Mouse (Mus musculus): ENCODE measurements around the gene Sirt1.
"Not testable (repeated sequence)": the region's sequence is repeated elsewhere in the genome, so short reads cannot be mapped to it uniquely, and the experiment has no call there.

Sirt1 gene

DNA sequence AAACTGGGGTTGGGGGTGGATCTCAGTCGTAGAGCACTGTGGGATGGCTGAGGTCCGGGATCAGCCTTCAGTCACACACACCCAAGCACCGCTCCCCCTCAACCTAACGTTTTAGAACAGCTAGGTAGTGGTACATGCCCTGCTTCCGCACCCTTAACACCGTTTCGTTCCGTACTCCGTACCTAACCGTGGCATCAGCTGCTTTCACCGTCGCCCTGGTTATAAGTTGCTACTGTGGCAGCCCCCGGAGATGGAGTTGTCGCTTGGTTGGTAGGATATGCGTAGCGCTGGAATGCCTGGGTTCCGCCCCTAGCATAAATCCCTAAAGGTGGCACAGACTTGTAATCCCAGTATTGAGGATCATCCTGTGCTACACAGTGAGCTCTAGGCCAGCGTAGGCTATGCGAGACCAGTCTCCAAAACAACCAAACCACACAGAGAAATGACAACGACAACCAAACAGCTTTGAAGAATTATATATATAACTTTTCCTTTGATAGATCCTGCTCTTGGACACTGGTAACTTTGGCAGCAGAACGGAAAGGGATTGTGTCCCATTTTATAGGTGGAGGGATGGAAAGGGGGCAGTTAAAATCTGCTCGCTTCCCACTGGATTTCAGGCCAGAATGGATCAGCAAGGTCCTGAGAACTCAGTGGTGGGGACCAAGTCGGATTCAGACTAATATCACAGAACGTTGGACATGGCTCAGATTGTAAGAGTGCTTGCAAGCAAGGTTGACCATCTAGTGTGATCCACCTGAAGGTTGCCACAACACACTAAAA lies at the start of gene Sirt1:
Gene Sirt1, minus strand, starts transcription at position 207 of the 783 bp plus-strand sequence.
- no peak for DNase-seq (ENCODE audit: low spot score in 2 of 2)

DNA sequence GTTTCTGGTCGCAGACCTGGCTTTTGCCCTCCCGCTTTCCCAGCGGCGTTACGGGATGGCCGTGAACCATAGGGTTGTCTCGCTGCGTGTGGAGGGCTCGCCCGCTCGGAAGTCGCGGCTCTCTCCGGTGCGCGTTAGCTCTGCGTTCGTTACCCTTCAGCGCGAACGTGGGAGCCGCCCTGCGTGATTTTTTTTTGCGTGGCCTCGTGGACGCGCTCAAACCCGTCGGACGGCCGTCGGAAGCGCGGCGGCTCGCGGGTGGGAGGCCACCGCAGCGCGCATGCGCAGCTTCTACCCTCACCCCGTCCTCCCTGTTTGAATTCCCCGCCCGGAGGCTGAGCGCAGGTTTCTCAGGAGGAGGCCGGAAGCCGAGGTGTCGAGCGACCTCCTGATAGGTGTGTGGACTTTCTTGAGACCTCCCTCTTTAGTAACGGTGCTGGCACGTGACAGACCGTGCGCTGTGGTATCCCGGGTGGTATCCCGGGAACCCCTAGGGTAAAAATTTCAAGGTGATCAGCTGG lies 48.3 kb upstream of the Sirt1 start, which contains the start of gene Ctnna3:
Gene Ctnna3, plus strand, starts transcription at position 314 of the 521 bp plus-strand sequence.
- DNase-seq (ENCODE audit: low spot score in 2 of 2) = peak; percentile 76 to 86

DNA sequence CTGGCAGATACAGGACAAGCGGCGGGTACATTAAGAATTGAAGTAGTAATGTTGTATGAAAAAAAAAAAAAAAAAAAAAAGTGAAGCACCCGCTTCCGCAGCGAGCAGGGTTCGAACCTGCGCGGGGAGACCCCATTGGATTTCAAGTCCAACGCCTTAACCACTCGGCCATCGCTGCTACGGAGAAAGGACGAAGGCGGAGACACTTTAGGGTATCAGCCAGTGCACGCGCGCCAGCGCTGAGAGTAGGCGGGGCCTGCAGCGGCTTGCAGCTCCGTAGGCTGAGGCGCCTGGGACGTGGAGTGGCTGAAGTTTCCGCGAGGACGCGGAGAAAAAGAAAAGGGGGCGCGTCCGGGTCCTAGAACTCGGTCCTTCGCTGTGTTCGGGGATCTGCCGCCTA lies 47.9 kb upstream of the Sirt1 start:
- DNase-seq (ENCODE audit: low spot score in 2 of 2) = peak; percentile 98 to 100

DNA sequence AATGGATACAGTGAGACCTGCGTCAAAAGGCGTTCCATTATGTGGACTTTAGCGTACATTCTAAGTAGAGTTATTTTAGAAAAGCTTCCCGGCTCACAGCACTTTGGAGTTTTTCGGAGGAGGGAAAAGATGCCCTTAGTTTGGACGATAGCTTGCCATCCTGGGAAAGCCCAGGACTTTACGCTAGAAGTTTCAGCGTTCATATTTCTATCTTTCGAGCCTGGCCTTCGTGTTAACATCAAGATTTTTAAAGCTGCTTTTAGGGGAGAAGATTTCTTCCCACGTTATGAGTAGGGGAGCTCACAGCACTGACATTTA lies 47.5 kb upstream of the Sirt1 start:
- DNase-seq (ENCODE audit: low spot score in 2 of 2) = no peak

DNA sequence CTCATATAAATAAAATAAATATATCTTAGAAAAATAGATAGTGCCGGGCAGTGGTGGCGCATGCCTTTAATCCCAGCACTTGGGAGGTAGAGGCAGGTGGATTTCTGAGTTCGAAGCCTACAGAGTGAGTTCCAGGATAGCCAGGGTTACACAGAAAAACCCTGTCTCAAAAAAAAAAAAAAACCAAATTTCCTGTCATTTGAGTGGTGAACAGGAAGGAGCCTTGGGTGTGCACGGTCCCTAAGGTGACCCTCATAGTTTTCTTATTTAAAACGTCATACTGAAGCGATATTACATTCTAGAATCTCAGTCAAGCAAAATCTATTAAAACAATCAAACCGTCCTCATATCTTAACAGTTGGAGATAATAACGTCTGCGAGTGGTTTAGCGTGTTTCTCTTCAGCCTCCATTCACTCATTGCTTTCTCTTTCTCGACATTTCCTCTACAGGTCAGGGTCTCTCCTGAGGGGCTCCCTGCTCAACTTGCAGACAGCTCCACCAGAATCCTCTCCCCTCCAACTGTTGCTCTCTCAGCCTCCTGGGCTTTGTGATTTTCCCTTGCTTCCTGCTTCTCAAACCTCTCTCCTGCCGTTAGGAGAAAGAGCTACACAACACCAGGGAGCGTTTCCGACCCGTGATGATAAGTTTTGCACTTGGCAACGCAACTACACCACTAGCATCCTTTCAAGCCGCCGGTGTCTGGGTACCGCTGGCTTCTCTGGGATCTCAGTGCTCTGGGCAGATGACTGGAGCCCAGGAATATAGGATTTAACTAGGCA lies 46.9 kb upstream of the Sirt1 start:
- DNase-seq (ENCODE audit: low spot score in 2 of 2) = peak in 1 of 2 experiments; percentile 34

DNA sequence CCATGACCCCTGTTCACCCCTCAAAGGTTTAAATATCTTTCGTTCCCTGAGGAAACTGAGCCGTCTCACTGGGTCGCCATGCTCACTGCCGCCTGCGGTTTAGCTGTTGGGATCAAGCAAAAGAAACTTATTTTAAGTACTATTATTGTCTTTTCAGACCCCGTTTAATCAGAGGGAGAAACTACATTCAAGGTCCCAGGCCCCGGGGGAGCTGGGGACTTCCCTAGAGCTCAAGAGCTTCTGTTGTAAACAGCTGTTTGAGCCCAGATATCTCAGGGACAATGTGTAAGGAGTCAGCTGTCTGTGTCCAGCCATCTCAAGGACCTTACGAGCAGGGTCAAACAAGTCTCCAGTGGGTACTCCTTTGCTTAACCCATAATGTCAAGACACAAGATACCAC lies 45.6 kb upstream of the Sirt1 start:
- no peak for DNase-seq (ENCODE audit: low spot score in 2 of 2)

DNA sequence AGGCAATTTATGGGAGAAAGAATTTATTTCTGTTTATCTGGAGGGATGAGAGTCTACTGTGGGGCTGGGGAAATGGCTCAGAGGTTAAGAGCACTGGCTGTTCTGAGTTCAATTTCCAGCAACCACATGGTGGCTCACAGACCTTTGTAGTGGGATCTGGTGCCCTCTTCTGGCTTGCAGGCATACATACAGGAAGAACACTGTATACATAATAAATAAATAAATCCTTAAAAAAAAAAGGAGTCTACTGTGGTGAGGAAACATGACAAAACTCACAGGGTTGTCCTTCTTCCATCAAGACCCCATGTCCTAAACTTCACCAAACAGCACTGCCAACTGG lies 42.9 kb upstream of the Sirt1 start:
- DNase-seq (ENCODE audit: low spot score in 2 of 2) = no peak

DNA sequence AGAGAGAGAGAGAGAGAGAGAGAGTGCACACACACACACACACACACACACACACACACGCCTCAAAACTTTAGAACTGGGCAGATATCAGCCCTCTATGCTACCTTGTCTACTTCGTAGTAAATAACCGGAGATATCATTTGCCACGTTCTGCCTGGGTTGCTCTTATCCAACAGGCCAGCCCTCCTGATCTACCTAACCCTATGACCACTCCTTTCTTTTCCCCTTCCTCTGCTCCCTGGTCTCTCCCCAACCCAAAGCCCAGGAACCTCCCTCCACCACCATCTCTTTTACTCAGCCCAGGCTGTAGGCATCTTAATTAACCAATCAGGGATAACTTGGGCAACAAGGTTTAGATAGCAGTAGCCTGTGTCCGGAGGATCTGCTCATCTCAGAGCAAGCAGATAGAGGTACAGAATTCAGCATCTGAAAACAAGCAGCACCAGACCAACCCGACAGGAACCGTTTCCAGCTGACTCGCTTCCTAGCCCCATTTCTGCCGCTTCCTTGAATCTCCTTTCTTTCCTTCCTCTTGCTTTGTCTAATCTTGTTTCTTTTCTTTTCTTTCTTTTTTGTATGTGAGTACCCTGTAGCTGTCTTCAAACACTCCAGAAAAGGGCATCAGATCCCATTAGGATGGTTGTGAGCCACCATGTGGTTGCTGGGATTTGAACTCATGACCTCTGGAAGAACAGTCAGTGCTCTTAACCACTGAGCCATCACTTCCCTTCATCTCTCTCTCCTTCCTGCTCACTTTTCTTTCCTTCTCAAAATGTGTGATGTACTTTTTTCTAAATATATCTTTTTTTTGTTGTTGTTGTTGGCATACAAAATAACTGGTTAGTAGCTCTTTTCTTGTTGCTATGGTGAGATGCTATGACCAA lies 42.3 kb upstream of the Sirt1 start:
- no peak for DNase-seq (ENCODE audit: low spot score in 2 of 2)

DNA sequence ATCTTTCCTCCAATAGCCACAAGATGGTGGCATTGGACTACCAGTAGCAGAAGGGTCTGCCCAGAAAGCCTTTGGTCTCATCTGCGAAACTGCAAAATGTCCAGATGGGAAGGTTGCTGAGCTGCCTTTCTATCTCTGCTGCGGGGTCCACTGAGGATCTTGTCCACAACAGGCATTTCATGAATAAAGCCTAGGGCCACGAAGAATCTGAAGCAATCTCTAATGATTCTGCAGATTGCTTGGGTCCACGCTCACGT lies 41.2 kb upstream of the Sirt1 start:
- DNase-seq (ENCODE audit: low spot score in 2 of 2) = no peak

DNA sequence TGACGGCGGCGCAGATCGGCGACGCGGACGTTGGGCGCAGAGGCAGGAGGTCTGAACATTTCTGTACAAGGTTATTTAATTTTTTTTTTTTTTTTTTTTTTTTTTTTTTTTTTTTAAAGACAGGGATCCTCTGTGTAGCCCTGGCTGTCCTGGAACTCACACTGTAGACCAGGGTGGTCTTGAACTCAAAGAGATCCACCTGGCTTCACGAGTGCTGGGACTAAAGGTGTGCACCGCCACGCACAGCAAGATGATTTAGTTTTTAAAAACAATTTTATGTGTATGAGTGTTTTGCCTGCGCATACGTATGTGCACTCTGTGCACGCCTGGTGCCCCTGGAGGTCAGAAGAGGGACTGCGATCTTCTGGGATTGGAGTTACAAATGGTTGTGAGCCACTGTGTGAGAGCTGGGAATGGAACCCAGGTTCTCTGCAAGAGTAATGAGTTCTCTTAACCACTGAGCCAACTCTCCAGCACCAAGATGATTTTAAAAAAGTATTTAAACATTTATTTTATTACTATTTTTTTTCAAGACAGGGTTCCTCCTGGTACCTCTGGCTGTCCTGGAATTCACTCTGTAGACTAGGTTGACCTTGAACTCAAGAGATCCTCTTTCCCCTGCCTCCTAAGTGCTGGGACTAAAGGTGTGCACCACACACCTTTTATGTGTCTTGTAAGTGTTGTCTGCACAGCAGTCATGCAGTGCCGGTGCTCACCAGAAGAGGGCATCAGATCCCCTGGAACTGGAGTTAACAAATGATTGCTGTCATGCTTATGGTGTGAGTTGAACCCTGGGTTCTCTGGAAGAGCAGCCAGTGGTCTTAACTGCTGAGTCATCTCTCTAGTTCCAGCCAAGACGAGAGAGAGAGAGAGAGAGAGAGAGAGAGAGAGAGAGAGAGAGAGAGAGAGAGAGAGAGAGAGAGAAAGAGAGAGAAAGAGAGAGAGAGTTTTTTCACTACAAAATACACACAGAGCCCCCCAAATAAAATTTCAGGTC lies 40.5 kb upstream of the Sirt1 start, which contains the start of gene Gm7075:
Gene Gm7075, minus strand, starts transcription at position 51 of the 997 bp plus-strand sequence.
- no peak for DNase-seq (ENCODE audit: low spot score in 2 of 2)

DNA sequence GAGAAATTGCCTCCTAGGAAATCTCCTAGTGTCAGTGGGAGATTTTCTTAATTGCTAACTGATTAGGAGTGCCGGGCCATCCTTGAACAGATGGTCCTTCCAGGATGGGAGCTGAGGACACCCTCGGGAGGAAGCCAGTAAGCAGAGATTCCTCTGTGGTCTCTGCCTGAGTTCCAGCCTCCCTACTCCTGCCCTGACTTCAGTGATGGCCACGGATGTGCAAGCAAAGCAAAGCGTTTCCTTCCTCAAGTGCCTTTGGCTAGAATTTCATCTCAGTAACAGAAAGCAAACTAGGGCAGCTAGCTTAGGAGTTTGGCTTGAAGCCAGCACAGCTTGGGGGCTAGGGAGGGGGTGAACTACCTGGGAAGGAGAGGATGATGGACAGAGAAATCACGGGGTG lies 35.6 kb upstream of the Sirt1 start:
- DNase-seq (ENCODE audit: low spot score in 2 of 2) = no peak

DNA sequence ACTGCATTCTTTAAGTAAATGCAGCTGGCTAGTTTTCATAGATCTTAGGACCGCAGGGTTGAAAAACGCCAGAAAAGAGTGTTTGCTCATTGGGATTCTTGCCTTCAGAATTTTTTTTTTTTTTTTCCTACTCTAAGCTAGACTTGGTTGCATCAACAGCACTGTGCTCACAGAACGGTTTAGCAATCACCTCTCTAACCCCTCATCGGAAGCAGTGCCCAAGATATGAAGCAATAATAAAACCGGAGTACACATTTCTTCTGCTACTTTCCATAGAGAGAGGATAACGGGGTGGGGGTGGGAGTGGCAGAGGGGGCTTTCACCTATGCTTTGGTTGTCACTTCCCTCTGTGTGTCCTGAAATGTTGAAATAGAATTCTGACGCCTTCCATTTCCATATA lies 34.3 kb upstream of the Sirt1 start:
- DNase-seq (ENCODE audit: low spot score in 2 of 2) = no peak

DNA sequence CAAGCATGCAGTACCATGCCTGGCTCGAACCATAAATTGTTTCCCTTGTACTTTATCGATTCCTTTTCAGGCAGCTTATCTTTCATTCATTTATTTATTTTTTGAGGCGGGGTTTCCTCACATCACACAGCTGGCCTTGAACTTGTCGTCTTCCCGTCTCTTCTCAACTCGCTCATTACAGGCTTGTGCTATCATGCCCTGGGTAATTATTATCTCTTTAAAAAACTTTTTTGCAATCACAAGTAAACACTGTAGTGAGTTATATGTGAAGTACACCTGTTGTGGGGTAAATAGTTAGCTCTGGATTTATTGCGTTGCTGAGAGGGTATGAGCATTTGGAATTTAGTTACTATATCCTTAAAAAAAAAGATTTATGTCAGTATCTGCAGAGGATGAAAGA lies 33.8 kb upstream of the Sirt1 start:
- no peak for DNase-seq (ENCODE audit: low spot score in 2 of 2)

DNA sequence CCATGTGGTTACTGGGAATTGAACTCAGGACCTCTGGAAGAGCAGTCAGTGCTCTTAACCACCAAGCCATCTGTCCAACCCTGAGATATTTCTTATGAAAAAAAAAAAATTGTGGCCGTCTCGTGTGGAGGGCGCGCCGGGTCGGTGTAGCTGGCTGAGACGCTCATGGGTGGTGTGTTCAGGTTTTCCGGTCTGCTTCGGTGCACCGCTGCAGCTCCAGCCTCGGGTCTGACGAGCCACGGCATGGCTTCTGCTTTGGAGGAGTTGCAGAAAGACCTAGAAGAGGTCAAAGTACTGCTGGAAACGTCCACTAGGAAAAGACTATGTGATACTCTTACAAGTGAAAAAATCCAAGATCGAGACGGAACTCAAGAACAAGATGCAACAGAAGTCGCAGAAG lies 31.3 kb upstream of the Sirt1 start:
- no peak for DNase-seq (ENCODE audit: low spot score in 2 of 2)

DNA sequence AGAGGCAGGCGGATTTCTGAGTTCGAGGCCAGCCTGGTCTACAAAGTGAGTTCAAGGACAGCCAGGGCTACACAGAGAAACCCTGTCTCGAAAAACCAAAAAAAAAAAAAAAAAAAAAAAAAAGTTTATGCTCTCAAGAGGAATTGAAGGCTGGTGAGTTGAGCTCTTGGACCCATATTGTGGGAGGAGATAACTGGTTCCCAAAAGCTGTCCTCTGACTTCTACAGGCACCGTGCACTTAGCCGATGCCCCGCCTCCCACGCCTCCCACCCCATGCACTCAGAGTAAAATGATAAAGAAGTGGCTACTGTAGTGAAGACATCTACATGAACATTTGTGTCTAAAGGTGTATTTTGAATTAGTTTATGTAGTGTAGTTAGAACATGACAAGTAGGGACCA lies 30.2 kb upstream of the Sirt1 start:
- DNase-seq (ENCODE audit: low spot score in 2 of 2) = not testable (repeated sequence)

DNA sequence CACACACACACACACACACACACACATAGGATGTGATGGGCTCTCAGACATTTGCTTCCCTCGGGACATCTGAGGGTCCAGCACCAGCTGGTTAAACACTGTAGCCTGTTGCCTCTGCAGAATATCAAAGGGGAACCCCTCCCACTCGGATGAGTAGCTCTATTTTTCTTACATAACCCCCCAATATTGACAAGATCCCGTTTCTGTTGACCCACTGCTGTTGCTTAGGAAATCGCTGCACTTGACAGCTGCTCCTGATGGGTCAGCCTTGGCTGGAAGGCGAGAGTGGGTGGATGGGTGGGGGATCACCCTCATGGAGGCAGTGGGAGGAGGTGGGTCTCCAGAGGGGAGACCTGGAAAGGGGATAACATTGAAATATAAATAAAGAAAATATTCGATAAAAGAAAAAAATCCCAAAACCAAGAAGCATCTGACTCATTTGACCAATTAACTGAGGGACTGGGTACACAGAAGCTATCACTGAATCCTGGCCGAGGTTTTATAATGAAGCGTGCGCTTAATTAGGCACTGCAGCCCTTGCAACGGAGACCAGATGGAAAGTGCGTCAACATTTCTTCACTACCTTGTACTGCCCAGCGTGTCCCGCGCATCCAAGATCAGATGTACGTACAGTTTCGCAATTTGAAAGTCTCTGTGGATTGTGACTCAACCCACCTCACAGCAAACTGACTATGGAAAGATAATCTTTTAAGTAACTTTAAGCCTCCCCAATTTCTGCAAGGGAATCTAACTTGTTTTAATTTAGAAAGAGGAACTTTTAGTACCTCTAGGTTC lies 28.9 kb upstream of the Sirt1 start:
- no peak for DNase-seq (ENCODE audit: low spot score in 2 of 2)

DNA sequence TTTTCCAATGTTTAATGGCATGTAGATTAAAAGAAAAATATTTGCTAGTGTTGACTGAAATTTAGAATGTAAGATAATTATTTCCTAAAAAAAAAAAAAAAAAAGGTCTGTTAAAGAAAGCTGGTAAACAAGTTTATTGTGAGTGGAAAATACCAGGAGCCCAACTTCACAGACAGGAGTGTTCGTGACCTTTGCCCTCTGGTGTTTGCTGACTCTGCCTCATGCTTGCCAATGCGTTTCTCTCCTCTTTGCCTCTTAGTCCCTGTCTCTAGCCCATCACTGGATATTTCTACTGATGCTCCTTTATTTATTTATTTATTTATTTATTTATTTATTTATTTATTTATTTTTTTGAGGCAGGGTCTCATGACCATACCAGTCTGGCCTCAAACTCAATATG lies 22.1 kb upstream of the Sirt1 start:
- DNase-seq (ENCODE audit: low spot score in 2 of 2) = no peak

DNA sequence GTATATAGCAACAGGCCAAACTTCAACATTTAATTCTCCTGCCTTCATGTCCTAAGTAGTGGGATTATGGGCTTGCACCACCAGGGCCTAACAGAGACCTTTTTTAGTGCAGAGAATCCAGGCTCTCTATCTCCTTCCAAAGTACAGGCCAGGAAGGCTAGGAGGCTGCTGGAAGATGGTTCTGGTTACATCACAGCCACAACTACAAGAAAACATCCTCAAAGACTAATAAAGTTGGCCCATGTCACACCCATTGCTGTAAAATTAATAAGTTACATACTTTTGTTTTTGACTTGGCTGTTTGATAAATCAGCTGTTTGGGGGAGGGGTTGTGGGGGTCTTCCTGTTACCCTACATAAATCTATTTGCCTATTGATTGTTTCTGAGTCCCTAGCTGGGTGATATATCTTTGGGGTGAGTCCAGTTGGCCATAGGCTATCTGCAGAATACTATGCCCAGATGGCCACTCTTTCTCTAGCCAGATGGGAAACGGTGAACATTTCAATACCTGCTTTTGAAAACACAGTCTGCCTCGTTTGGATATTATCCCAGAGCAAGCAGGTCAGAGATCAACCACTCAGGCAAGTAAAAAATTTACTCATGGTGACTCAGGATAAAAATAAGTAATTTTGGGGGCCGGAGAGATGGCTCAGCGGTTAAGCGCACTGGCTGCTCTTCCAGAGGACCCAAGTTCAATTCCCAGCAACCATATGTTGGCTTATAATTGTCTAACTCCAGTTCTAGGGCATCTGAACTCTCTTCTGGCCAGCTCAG lies 21.4 kb upstream of the Sirt1 start:
- no peak for DNase-seq (ENCODE audit: low spot score in 2 of 2)

DNA sequence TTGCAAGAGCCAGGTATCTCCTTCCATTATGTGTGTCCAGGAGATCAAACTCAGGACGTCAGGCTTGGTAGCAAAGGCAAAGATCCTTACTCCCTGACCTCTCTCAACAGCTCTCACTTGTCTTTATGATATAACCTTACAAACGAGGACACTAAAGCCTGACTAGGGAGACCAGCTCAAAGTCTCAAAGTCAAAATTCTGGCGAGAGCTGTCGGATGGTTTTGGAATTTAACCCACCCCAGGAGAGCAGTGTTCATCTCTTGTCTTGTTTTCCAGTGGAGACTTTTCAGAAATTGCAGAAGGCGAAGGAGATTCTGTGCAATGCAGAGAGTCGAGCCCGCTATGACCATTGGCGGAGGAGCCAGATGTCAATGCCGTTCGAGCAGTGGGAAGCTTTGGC lies 15.5 kb upstream of the Sirt1 start:
- DNase-seq (ENCODE audit: low spot score in 2 of 2) = no peak

DNA sequence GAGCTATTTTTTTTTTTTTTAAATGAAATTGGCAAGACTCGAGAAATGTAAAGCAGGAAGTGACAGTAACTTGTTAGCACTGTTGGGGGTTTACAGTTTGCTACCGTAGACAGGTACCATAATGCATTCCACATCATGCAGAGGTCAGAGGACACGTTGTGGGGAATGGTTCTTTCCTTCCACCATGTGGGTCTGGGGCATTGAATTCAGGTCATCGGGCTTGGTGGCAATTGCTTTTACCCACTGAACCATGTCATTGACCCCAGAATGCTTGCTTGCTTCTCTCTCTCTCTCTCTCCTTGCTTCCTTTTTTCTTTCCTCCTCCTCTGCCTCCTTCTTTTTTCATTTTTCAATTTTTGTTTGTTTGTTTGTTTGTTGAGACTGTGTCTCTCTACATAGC lies 7.4 kb upstream of the Sirt1 start:
- DNase-seq (ENCODE audit: low spot score in 2 of 2) = no peak
